Mouse (Mus musculus) fibroblast of lung, adult 2 months (primary cell): ENCODE results near the gene Ctps2.

Experiments
- DNase-seq: peaks from one replicate; pipeline ENCODE4 v3.0.0-alpha.2; 2011; ENCODE audit warnings: low read depth

The Ctps2 gene

GRCm38 (mm10) chrX:162976194-162976593, 75.2 kb downstream of the Ctps2 start:
- no peak for DNase-seq

GRCm38 (mm10) chrX:162986876-162987495, 85.9 kb downstream of the Ctps2 start:
- DNase-seq = no peak

GRCm38 (mm10) chrX:162991396-162991795, 90.4 kb downstream of the Ctps2 start:
- peak; percentile 83 for DNase-seq

GRCm38 (mm10) chrX:162992121-162992520, 91.1 kb downstream of the Ctps2 start:
- no peak for DNase-seq

GRCm38 (mm10) chrX:163027864-163028263, 126.8 kb downstream of the Ctps2 start:
- DNase-seq = no peak

GRCm38 (mm10) chrX:163038767-163039166, 137.7 kb downstream of the Ctps2 start:
- no peak for DNase-seq

- no peak for DNase-seq
These were observed 141.7 kb downstream of the Ctps2 start for GRCm38 (mm10) chrX:163042771-163043170.

GRCm38 (mm10) chrX:163063936-163064335, 162.9 kb downstream of the Ctps2 start:
- DNase-seq = peak; percentile 12
